Mouse (Mus musculus): ENCODE data around the gene Matk.

Gene Matk

GRCm38 (mm10) chr10:81242021-81242420, 10.7 kb upstream of the Matk start:
- in situ Hi-C loops (cut with MboI), result no loop called here

GRCm38 (mm10) chr10:81244146-81244545, 8.6 kb upstream of the Matk start:
- in situ Hi-C loops (cut with MboI), result no loop called here

GRCm38 (mm10) chr10:81244595-81244994, 8.1 kb upstream of the Matk start:
- in situ Hi-C loops (cut with MboI), result no loop called here

GRCm38 (mm10) chr10:81245166-81245565, 7.6 kb upstream of the Matk start:
- in situ Hi-C loops (cut with MboI), result no loop called here

- in situ Hi-C loops (cut with MboI), result no loop called here
Observed at GRCm38 (mm10) chr10:81247804-81248203, 4.9 kb upstream of the Matk start.

GRCm38 (mm10) chr10:81249442-81249841, 3.3 kb upstream of the Matk start:
- in situ Hi-C loops (cut with MboI), result no loop called here

GRCm38 (mm10) chr10:81254886-81255285, 2.2 kb downstream of the Matk start:
- in situ Hi-C loops (cut with MboI), result no loop called here

- in situ Hi-C loops (cut with MboI), result no loop called here
Observed at GRCm38 (mm10) chr10:81257158-81258039, 4.7 kb downstream of the Matk start.

GRCm38 (mm10) chr10:81259225-81259884, 6.6 kb downstream of the Matk start:
- in situ Hi-C loops (cut with MboI), result no loop called here

GRCm38 (mm10) chr10:81261025-81261424, 8.3 kb downstream of the Matk start:
- in situ Hi-C loops (cut with MboI), result no loop called here

- in situ Hi-C loops (cut with MboI), result no loop called here
Observed at GRCm38 (mm10) chr10:81265540-81265939, 12.8 kb downstream of the Matk start.

- in situ Hi-C loops (cut with MboI), result no loop called here
Observed at GRCm38 (mm10) chr10:81266211-81267105, 13.7 kb downstream of the Matk start, which contains the start of the genes Mrpl54 and Apba3. TSS of gene Mrpl54 (minus strand) at chr10:81266934. TSS of gene Apba3 (plus strand) at chr10:81266960.

- in situ Hi-C loops (cut with MboI), result no loop called here
Observed at GRCm38 (mm10) chr10:81268056-81268455, 15.3 kb downstream of the Matk start.

GRCm38 (mm10) chr10:81268643-81269412, 16.1 kb downstream of the Matk start:
- in situ Hi-C loops (cut with MboI), result no loop called here

- in situ Hi-C loops (cut with MboI), result no loop called here
Observed at GRCm38 (mm10) chr10:81272356-81272755, 19.6 kb downstream of the Matk start.

- in situ Hi-C loops (cut with MboI), result no loop called here
Observed at GRCm38 (mm10) chr10:81273842-81274241, 21.1 kb downstream of the Matk start.

GRCm38 (mm10) chr10:81277676-81278075, 24.9 kb downstream of the Matk start:
- in situ Hi-C loops (cut with MboI), result no loop called here

- in situ Hi-C loops (cut with MboI), result no loop called here
Observed at GRCm38 (mm10) chr10:81279496-81279895, 26.8 kb downstream of the Matk start.

GRCm38 (mm10) chr10:81284189-81284588, 31.5 kb downstream of the Matk start:
- in situ Hi-C loops (cut with MboI), result no loop called here

GRCm38 (mm10) chr10:81284719-81285118, 32.0 kb downstream of the Matk start:
- in situ Hi-C loops (cut with MboI), result no loop called here
